Mouse (Mus musculus): ENCODE results near the gene Gm49387. TPM values are rescaled to one million over a fixed set of nuclear protein-coding genes. Genes with fewer than 3 reads are reported as not detected.

Gene Gm49387
- polyA plus RNA-seq, 1 experiment: not detected

DNA sequence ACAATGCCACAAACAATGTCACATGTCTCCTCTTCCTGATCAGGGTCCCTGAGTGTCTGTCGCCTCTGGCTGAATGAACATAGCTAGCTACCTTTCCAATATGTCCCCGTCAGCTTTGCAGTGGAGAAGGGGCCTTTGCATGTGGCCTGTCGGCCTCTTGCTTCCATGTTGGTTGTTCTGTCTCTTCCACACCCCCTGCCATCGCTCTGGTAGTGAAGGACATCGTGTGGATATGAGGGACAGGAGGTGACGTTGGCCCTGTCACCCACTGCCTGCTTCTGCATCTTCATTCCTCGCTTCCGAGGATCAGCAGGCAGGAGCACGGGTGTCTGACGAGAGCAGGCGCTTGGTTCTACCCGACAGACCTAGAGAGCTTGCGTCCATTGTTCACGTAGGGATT lies 14.7 kb upstream of the Gm49387 start:
- Histone ChIP-seq H3K4me3 (ENCODE audit: insufficient read depth, low read depth, low read length) (no peak overlapping the region), H3K27ac (ENCODE audit: insufficient read depth, low read depth, low read length) (no peak overlapping the region), H3K4me1 (ENCODE audit: control insufficient read depth, insufficient read depth, low read length) (peaks cover 30% of the 10 kb centered on the region), H3K27me3 (replicated peaks; ENCODE audit: control insufficient read depth, insufficient read depth, low read length) (no peaks in the 10 kb centered on the region), H3K36me3 (ENCODE audit: control insufficient read depth, insufficient read depth, low read length) (no peaks in the 10 kb centered on the region)
- DNase-seq: no peak
- TF ChIP-seq POLR2A (IDR thresholded peaks at IDR 0.05; ENCODE audit: low read depth, low read length) (no peak), CTCF (conservative IDR thresholded peaks at IDR 0.05; ENCODE audit: insufficient read depth, insufficient read length, low read depth, low read length) (no peak)
- 88% methylated on average over 14 of the region's 14 CpGs for WGBS

DNA sequence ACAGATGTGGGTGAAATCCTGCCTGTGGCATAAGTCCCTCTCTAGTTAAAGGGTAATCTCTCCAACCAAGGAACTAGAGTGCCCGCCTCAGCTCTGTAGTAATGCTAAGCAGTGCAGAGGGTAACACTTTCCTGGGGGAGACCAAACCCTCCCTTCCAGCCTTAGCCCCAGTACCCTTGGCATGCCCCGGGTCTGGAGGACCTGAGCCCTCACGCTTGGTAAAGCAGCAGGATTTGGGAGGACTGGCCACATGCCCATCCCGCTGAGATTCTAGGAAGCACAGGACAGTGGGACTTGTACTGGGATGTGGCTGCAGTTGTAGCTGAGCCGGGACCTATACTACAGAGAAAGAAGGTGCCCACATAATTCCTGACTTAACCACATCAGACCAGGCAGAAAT lies 14.1 kb upstream of the Gm49387 start:
- H3K4me3 ChIP-seq (ENCODE audit: insufficient read depth, low read depth, low read length): no peak overlapping the region

DNA sequence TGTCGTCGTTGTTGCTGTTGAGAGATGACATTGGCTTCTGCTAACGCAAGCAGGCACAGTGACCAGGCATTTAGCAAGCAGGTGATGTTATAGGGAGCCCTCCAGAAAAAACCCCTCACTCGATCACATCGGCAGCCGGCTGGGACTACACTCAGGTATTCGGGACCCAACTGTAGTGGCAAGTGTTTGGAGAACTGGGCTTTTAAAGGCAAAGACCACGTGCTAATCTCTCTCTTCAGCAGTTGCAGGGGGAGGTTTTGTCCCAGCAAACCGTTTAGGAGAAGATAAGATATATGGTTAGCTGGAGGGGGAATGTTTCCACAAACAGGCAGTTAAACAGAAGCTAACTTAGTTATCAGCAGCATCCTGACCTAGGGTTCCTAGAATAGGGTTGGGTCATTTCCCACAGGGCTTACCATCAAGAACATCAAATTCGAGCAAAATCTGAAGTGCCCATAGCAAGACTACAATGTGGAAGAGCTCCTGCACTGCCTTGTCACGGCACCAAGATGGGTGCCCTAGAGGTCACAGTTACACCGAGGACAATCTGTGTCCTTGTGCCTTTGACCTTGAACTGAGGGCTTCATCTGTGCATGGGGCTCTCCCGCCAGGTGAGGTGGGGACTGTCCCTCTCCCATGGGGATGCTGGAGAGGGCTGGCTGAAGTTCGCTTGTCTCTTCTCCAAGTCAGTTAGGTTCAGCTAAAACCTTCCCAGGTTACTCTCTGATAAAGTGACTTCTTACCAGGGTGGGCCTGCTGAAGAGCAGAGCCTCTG lies 12.6 kb upstream of the Gm49387 start:
- Histone ChIP-seq H3K27me3 (replicated peaks; ENCODE audit: control insufficient read depth, insufficient read depth, low read length) (no peaks in the 10 kb centered on the region), H3K36me3 (ENCODE audit: control insufficient read depth, insufficient read depth, low read length) (no peaks in the 10 kb centered on the region), H3K4me1 (ENCODE audit: control insufficient read depth, insufficient read depth, low read length) (peaks cover 12% of the 10 kb centered on the region), H3K27ac (ENCODE audit: insufficient read depth, low read depth, low read length) (no peak overlapping the region), H3K4me3 (ENCODE audit: insufficient read depth, low read depth, low read length) (no peak overlapping the region)
- WGBS: 79% methylated on average over 14 of the region's 14 CpGs
- DNase-seq: no peak
- TF ChIP-seq POLR2A (IDR thresholded peaks at IDR 0.05; ENCODE audit: low read depth, low read length) (no peak), CTCF (conservative IDR thresholded peaks at IDR 0.05; ENCODE audit: insufficient read depth, insufficient read length, low read depth, low read length) (no peak)

More for the DNA sequence above, 14.1 kb upstream of the Gm49387 start:
- no peaks in the 10 kb centered on the region for H3K27me3 ChIP-seq (replicated peaks; ENCODE audit: control insufficient read depth, insufficient read depth, low read length)
- 45% methylated on average over 5 of the region's 5 CpGs for WGBS
- no peak for TF ChIP-seq POLR2A (IDR thresholded peaks at IDR 0.05; ENCODE audit: low read depth, low read length)
- no peak for TF ChIP-seq CTCF (conservative IDR thresholded peaks at IDR 0.05; ENCODE audit: insufficient read depth, insufficient read length, low read depth, low read length)
- DNase-seq: peak; percentile 63
- H3K4me1 ChIP-seq (ENCODE audit: control insufficient read depth, insufficient read depth, low read length): peaks cover 27% of the 10 kb centered on the region
- H3K36me3 ChIP-seq (ENCODE audit: control insufficient read depth, insufficient read depth, low read length): no peaks in the 10 kb centered on the region
- no peak overlapping the region for H3K27ac ChIP-seq (ENCODE audit: insufficient read depth, low read depth, low read length)

DNA sequence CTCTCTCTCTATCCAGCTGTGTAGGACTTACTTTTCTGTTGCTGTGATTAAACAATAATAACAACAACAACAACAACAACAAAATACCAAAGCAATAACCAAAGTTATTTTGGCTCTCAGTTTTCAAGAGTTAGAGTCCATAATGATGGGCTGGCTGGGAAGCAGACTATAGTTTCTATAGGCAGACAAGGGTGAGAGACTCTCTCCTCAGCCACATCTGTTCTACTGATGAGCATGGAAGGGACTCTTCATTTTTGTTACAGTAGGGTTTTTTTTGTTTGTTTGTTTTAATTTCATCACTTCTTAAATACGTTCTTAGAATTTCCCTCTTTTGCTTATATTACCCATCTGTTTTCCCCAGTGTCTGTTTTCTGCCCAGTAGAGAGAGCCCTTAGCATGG lies 11.9 kb upstream of the Gm49387 start:
- H3K4me1 ChIP-seq (ENCODE audit: control insufficient read depth, insufficient read depth, low read length): peaks cover 7% of the 10 kb centered on the region; the same call in 1 of the 2 replicates
- DNase-seq: no peak
- H3K36me3 ChIP-seq (ENCODE audit: control insufficient read depth, insufficient read depth, low read length): no peaks in the 10 kb centered on the region
- H3K27ac ChIP-seq (ENCODE audit: insufficient read depth, low read depth, low read length): no peak overlapping the region
- TF ChIP-seq CTCF (conservative IDR thresholded peaks at IDR 0.05; ENCODE audit: insufficient read depth, insufficient read length, low read depth, low read length) (no peak), POLR2A (IDR thresholded peaks at IDR 0.05; ENCODE audit: low read depth, low read length) (no peak)
- 94% methylated on average over 1 of the region's 1 CpGs for WGBS
- no peaks in the 10 kb centered on the region for H3K27me3 ChIP-seq (replicated peaks; ENCODE audit: control insufficient read depth, insufficient read depth, low read length)
- H3K4me3 ChIP-seq (ENCODE audit: insufficient read depth, low read depth, low read length): no peak overlapping the region

DNA sequence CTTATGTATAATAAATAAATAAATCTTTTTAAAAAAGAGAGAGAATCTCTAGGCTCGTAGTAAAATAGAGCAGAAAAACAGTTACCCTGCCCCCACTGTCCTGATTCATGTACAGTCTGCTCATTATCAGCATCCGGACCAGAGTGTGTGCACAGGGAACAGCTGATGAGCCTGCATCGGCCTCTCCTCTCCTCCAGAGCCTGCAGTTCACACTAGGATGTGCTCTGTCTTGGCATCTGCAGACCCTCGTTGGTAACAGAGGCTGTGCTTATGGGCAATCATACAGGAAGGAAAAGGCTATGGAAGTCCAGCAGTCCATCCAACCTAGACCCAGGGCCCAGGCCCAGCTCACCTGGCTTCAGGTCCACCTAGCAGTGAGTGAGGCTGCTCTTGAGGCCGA lies 11.4 kb upstream of the Gm49387 start:
- no peaks in the 10 kb centered on the region for H3K36me3 ChIP-seq (ENCODE audit: control insufficient read depth, insufficient read depth, low read length)
- H3K4me3 ChIP-seq (ENCODE audit: insufficient read depth, low read depth, low read length): no peak overlapping the region
- H3K27me3 ChIP-seq (replicated peaks; ENCODE audit: control insufficient read depth, insufficient read depth, low read length): no peaks in the 10 kb centered on the region
- H3K4me1 ChIP-seq (ENCODE audit: control insufficient read depth, insufficient read depth, low read length): peaks cover 3% of the 10 kb centered on the region; the same call in 1 of the 2 replicates
- TF ChIP-seq POLR2A (IDR thresholded peaks at IDR 0.05; ENCODE audit: low read depth, low read length) (no peak), CTCF (conservative IDR thresholded peaks at IDR 0.05; ENCODE audit: insufficient read depth, insufficient read length, low read depth, low read length) (no peak)
- H3K27ac ChIP-seq (ENCODE audit: insufficient read depth, low read depth, low read length): no peak overlapping the region
- WGBS: 59% methylated on average over 5 of the region's 5 CpGs
- no peak for DNase-seq

DNA sequence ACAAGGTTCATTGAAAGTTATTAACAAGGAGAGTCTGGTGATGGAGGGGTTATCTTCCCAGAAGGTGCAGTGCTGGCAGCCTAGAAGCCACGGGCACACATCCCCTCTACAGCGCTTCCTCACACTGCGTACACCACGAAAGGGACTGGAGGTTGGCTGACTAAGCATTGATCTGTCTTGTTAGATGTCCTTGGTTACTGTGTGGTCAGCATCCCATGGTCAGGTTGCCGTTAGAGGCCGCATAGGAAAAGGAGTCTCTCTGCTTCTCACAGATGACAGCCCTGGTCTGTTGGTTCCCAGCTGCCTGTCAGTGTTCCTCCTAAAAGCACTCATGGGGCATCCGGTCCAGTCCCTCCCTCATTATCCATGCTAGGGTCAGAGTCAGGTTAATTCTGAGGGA lies 10.5 kb upstream of the Gm49387 start:
- Histone ChIP-seq H3K27ac (ENCODE audit: insufficient read depth, low read depth, low read length) (no peak overlapping the region), H3K4me3 (ENCODE audit: insufficient read depth, low read depth, low read length) (no peak overlapping the region), H3K36me3 (ENCODE audit: control insufficient read depth, insufficient read depth, low read length) (no peaks in the 10 kb centered on the region), H3K4me1 (ENCODE audit: control insufficient read depth, insufficient read depth, low read length) (peaks cover 3% of the 10 kb centered on the region; the same call in 1 of the 2 replicates), H3K27me3 (replicated peaks; ENCODE audit: control insufficient read depth, insufficient read depth, low read length) (no peaks in the 10 kb centered on the region)
- TF ChIP-seq POLR2A (IDR thresholded peaks at IDR 0.05; ENCODE audit: low read depth, low read length): no peak
- no peak for TF ChIP-seq CTCF (conservative IDR thresholded peaks at IDR 0.05; ENCODE audit: insufficient read depth, insufficient read length, low read depth, low read length)
- DNase-seq: no peak
- 52% methylated on average over 7 of the region's 7 CpGs for WGBS

DNA sequence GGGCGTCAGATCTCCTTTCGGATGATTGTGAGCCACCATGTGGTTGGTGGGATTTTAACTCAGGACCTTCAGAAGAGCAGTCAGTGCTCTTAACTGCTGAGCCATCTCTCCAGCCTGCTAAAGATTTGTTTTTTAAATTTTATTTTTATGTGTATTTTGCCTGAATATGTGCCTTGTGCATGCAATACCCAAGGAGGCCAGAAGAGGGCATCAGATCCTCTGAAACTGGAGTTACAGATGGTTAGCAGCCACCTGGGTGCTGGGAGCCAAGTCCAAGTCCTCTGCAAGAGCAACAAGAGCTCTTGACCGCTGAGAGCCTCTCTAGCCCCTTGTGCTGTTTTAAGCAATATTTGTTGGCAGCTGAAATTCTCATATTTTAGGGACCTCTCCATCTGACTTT lies 9.7 kb upstream of the Gm49387 start:
- no peak for DNase-seq
- Histone ChIP-seq H3K4me3 (ENCODE audit: insufficient read depth, low read depth, low read length) (no peak overlapping the region), H3K27me3 (replicated peaks; ENCODE audit: control insufficient read depth, insufficient read depth, low read length) (no peaks in the 10 kb centered on the region), H3K27ac (ENCODE audit: insufficient read depth, low read depth, low read length) (no peak overlapping the region), H3K4me1 (ENCODE audit: control insufficient read depth, insufficient read depth, low read length) (peaks cover 3% of the 10 kb centered on the region; the same call in 1 of the 2 replicates), H3K36me3 (ENCODE audit: control insufficient read depth, insufficient read depth, low read length) (no peaks in the 10 kb centered on the region)
- no peak for TF ChIP-seq POLR2A (IDR thresholded peaks at IDR 0.05; ENCODE audit: low read depth, low read length)
- 0 out of 2 replicates have a peak, but pooled peaks have one; percentile 3 for TF ChIP-seq CTCF (conservative IDR thresholded peaks at IDR 0.05; ENCODE audit: insufficient read depth, insufficient read length, low read depth, low read length)
- WGBS: over 99% methylated on average over 3 of the region's 3 CpGs
